Mouse (Mus musculus): ENCODE results near the gene Tmem208.
A peak's percentile ranks its signal among the peaks of the same experiment; 100 is the strongest.

The Tmem208 gene

GRCm38 (mm10) chr8:105326968-105327367 is 814 bp downstream of the Tmem208 start:
- no peak for DNase-seq (ENCODE audit: low spot score in 2 of 2)

GRCm38 (mm10) chr8:105330325-105330724 is 4.2 kb downstream of the Tmem208 start:
- no peak for DNase-seq (ENCODE audit: low spot score in 2 of 2)

GRCm38 (mm10) chr8:105331469-105331868 is 5.3 kb downstream of the Tmem208 start:
- no peak for DNase-seq (ENCODE audit: low spot score in 2 of 2)

GRCm38 (mm10) chr8:105331931-105332330 is 5.8 kb downstream of the Tmem208 start:
- no peak for DNase-seq (ENCODE audit: low spot score in 2 of 2)

GRCm38 (mm10) chr8:105332523-105332922 is 6.4 kb downstream of the Tmem208 start:
- DNase-seq (ENCODE audit: low spot score in 2 of 2), result no peak

GRCm38 (mm10) chr8:105336373-105337130 is 10.4 kb downstream of the Tmem208 start:
- DNase-seq (ENCODE audit: low spot score in 2 of 2), result no peak

GRCm38 (mm10) chr8:105338992-105339391 is 12.8 kb downstream of the Tmem208 start:
- DNase-seq (ENCODE audit: low spot score in 2 of 2), result no peak

GRCm38 (mm10) chr8:105339886-105340635 is 13.9 kb downstream of the Tmem208 start:
- no peak for DNase-seq (ENCODE audit: low spot score in 2 of 2)

- DNase-seq (ENCODE audit: low spot score in 2 of 2), result no peak
These were observed 15.2 kb downstream of the Tmem208 start for GRCm38 (mm10) chr8:105341399-105341798.

GRCm38 (mm10) chr8:105342768-105343167 is 16.6 kb downstream of the Tmem208 start:
- DNase-seq (ENCODE audit: low spot score in 2 of 2), result no peak

- DNase-seq (ENCODE audit: low spot score in 2 of 2), result no peak
These were observed 17.8 kb downstream of the Tmem208 start for GRCm38 (mm10) chr8:105343791-105344574.

GRCm38 (mm10) chr8:105345061-105345975 is 19.2 kb downstream of the Tmem208 start:
- no peak for DNase-seq (ENCODE audit: low spot score in 2 of 2)

- peak in 1 of 2 experiments; percentile 38 for DNase-seq (ENCODE audit: low spot score in 2 of 2)
These were observed 20.7 kb downstream of the Tmem208 start for GRCm38 (mm10) chr8:105346611-105347427.

- peak; percentile 84 to 88 for DNase-seq (ENCODE audit: low spot score in 2 of 2)
These were observed 21.5 kb downstream of the Tmem208 start, which contains the start of gene Fhod1 for GRCm38 (mm10) chr8:105347428-105348221. Gene Fhod1, minus strand, starts transcription at chr8:105347953.

- peak in 1 of 2 experiments; percentile 32 for DNase-seq (ENCODE audit: low spot score in 2 of 2)
These were observed 22.4 kb downstream of the Tmem208 start, which contains the start of gene Slc9a5 for GRCm38 (mm10) chr8:105348450-105349095. Gene Slc9a5, plus strand, starts transcription at chr8:105348843.

GRCm38 (mm10) chr8:105349096-105349771 is 23.1 kb downstream of the Tmem208 start:
- no peak for DNase-seq (ENCODE audit: low spot score in 2 of 2)

GRCm38 (mm10) chr8:105350186-105350585 is 24.0 kb downstream of the Tmem208 start:
- peak in 1 of 2 experiments; percentile 34 for DNase-seq (ENCODE audit: low spot score in 2 of 2)

- no peak for DNase-seq (ENCODE audit: low spot score in 2 of 2)
These were observed 27.5 kb downstream of the Tmem208 start for GRCm38 (mm10) chr8:105353583-105354135.
